Mouse (Mus musculus) naive thymus-derived CD4-positive, alpha-beta T cell, adult 2 months (primary cell): Measurements from ENCODE around the gene Rfx1.

ENCODE experiments used
- DNase-seq: peaks from one replicate; pipeline ENCODE4 v3.0.0-alpha.2; 2011; ENCODE audit warnings: low read depth

Gene Rfx1

DNA sequence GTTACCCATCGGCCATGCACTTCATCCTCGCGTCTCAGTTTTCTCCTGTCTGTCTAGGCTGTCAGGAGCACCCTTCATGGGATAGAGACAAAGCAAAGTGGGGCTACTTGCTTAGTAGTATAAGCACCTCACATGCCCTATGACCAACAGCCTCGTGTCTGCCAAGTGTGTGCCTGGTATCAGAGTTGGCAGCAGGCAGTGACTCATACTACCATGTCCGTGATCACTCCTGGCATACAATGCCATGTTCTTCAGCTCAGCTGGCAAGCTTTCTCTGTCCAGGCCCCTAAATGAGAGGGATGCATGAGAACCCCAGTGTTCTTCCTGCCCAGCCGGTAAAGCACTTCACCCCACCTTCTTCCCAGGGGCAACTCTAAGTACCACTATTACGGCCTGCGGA lies 24.0 kb downstream of the Rfx1 start:
- no peak for DNase-seq

- no peak for DNase-seq
These were observed 29.4 kb downstream of the Rfx1 start for GRCm38 (mm10) chr8:84096061-84096460.

DNA sequence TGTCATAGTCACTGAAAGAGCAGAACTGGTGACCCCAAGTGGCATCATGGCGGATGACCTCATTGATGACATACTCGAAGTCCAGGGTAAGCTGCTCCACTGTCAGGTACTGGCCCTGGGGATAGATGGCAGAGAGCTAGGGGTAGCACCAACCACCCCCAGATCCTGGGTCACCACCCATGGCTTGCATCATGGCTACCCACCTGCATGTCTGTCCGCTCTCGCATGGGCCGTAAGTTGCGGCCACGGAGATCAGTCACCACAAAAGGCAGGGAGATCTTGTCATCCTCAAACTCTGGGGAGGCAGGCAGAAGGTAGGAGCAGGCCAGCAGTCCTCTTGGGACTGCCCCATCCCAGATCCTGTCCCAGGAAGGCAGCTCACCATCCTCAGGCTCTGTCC lies 31.7 kb downstream of the Rfx1 start:
- no peak for DNase-seq

GRCm38 (mm10) chr8:84101476-84102270 lies 35.0 kb downstream of the Rfx1 start:
- no peak for DNase-seq

- no peak for DNase-seq
These were observed 37.0 kb downstream of the Rfx1 start for GRCm38 (mm10) chr8:84103601-84104000.

- peak; percentile 83 for DNase-seq
These were observed 37.6 kb downstream of the Rfx1 start for GRCm38 (mm10) chr8:84104221-84104620.

DNA sequence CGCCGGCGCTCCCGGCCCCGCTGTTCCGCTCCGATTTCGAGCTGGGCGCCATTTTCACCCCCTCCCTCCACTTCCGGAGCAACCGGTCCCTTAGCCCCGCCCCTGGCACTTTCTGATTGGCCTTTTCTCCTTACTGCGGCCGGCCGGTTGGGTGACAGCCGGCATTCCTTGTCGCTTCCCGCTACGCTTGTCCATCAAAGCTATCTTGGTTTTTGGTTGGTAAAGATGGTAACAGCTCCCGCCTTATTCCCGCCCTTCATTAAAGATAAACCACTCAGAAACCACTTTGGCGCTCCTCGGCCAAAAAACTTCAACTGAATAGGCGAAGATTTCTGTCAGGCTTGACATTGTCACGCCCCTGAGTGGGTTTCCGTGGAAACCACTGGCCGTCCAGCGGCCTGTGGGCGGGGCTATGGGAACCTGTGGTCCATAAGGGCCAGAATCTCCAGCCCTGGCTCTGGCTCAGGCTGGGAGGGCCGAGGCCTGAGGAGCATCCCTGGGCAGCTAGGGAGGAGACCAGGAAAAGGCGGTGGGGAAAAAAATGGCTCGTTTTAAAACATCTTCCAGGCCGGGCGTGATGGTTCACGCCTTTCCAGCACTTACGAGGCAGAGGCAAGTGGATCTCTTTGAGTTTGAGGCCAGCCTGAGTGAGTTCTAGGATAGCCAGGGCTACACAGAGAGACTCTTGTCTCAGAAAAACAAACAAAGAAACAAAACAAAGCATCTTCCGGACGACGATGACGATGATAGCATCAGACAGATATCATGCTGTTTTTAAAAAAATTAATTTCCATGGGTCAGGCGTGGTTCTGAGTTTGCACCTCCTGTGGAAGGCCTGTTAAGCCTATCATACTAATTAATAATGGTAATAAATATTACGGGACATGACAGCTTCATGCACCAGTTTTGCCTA lies 38.3 kb downstream of the Rfx1 start, which contains the start of gene Dcaf15:
Dcaf15 (minus strand) TSS at position 72 of the 913 bp plus-strand sequence.
- DNase-seq = peak; percentile 98

- DNase-seq = peak; percentile 44
These were observed 39.0 kb downstream of the Rfx1 start for GRCm38 (mm10) chr8:84105676-84106075.

- peak; percentile 58 for DNase-seq
These were observed 39.8 kb downstream of the Rfx1 start for GRCm38 (mm10) chr8:84106216-84107040.

- no peak for DNase-seq
These were observed 49.0 kb downstream of the Rfx1 start for GRCm38 (mm10) chr8:84115646-84116045.

GRCm38 (mm10) chr8:84122151-84122550 lies 55.5 kb downstream of the Rfx1 start:
- DNase-seq = no peak

- DNase-seq = no peak
These were observed 59.0 kb downstream of the Rfx1 start, which contains the start of gene Podnl1 for GRCm38 (mm10) chr8:84125656-84126055. Gene Podnl1 (plus strand): TSS chr8:84125989.

DNA sequence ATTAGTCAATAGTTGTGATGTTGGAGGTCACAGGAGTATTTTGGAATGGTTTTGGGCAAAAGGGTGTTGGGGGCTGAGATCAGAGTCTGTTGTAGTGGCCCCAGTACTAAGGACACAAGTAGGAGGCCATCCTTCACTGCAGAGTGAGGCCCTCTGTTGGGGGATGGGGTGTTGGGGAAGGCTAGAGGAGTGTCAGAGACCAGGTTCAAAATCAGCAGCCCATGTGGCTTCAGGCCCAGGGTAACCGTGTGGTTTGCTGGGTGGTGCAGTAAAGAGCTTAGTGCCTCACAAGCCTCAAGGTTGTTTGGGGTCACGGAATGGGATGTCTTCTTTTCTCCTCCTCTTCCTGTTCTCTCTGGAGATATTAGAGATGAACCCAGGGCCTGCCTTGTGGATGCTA lies 60.1 kb downstream of the Rfx1 start:
- no peak for DNase-seq

GRCm38 (mm10) chr8:84127202-84127901 lies 60.7 kb downstream of the Rfx1 start:
- peak; percentile 89 for DNase-seq

- peak; percentile 66 for DNase-seq
These were observed 61.6 kb downstream of the Rfx1 start for GRCm38 (mm10) chr8:84128277-84128676.

GRCm38 (mm10) chr8:84130806-84131205 lies 64.2 kb downstream of the Rfx1 start:
- no peak for DNase-seq

- peak; percentile 51 for DNase-seq
These were observed 65.6 kb downstream of the Rfx1 start for GRCm38 (mm10) chr8:84132225-84132624.

DNA sequence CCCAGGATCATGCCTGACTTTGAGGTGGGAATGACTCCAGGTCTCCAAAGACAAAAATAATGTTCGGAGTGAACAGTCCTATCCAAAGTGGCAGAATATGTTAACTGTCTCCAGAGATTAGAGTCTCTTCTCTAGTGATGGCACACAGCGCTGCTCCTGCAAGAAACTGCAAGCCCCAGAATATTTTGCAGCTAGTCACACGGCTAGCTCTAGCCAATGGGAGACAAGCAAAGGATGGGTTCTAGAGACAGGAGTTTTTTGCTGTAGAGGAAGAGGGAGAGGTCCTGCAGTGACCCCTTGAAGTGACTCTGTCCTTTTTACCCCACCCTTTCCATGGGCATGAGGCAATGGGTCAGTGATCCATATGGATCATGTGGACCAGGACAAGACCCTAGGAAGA lies 71.2 kb downstream of the Rfx1 start:
- no peak for DNase-seq

DNA sequence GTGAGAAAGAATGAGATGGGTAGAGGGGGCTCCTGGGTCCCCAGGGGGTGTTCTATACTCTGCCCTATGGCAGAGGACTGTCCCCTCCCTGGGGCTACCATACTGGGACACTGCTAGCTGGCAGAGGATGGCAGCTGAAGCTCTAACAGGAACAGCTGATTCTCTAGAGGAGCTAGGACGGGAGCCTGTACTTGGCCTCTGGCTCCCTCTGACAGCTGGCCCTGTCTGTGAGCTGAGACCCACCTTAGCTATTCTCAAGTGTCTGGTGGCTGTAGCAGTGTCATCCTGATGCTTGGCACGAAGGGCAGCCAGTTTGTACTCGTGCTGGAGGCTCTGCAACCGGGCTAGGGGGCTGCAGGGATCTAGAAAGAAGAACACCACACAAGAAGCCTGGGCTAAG lies 74.2 kb downstream of the Rfx1 start:
- DNase-seq = no peak

DNA sequence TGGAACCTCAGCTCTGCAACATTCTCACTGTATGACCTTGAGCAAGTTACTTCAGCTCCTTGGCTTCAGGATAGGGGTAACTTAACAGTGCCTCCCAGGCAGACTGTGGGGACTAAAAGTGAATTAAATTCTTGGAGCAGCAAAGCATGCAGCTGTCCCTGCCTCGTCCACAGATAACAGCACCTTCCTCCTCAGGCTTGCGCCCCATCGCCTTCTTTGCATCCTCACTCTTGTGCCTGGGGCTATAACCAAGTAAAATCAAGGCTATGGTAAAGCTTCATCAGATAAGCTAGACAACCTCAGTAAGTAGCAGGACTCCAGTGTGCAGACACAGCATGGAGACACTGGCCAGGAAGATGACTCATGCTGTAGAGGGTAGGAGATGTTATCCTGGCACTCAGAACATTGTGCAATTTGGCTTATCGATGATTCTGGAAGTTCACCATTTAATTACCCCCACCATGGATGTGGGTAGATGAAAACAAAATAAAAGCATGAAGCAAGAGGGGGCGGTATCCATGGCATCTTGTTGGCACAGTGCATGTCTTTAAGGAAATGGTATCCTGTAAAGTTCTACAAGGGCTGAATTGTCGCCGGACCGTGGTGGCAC lies 78.1 kb downstream of the Rfx1 start:
- no peak for DNase-seq
